Mouse (Mus musculus) intestine, embryonic 14.5 days (tissue): ENCODE data around the gene Srrm4. TPM values are rescaled to one million over a fixed set of nuclear protein-coding genes. Genes with fewer than 3 reads are reported as not detected.

Experiments
- ATAC-seq: fragments of 200-750 bp; cut with Nextera tagmentation; replicated peaks from 2 replicates; pipeline ENCODE4 v1.8.0; 2017; ENCODE audit warnings: low read depth, moderate number of reproducible peaks, moderate TSS enrichment, moderate library complexity; ENCODE audit not compliant: low FRiP score, low TSS enrichment
- DNase-seq: peaks from one replicate; pipeline ENCODE4 v3.0.0-alpha.2; 2018; ENCODE audit warnings: low spot score
- H3K27ac ChIP-seq: fragments of 300-500 bp; sonication (generic); 2 replicates; pipeline ENCODE4 v1.5.1; 2014; ENCODE audit warnings: low read depth, mild to moderate bottlenecking, control low read depth
- H3K27me3 ChIP-seq: fragments of 300-500 bp; sonication (generic); replicated peaks from 2 replicates; pipeline ENCODE4 v1.6.1; 2014; ENCODE audit warnings: low read length, control low read depth; ENCODE audit not compliant: control insufficient read depth, insufficient read depth
- H3K36me3 ChIP-seq: fragments of 300-500 bp; sonication (generic); 2 replicates; pipeline ENCODE4 v1.6.1; 2014; ENCODE audit warnings: low read length, control low read depth; ENCODE audit not compliant: control insufficient read depth, insufficient read depth
- H3K4me1 ChIP-seq: fragments of 300-500 bp; sonication (generic); replicated peaks from 2 replicates; pipeline ENCODE4 v1.6.1; 2014; ENCODE audit warnings: low read length, control low read depth, mixed read lengths; ENCODE audit not compliant: control insufficient read depth, insufficient read depth
- H3K4me2 ChIP-seq: fragments of 300-500 bp; sonication (generic); 2 replicates; pipeline ENCODE4 v1.6.1; 2014; ENCODE audit warnings: low read length
- H3K4me3 ChIP-seq: fragments of 300-500 bp; sonication (generic); 2 replicates; pipeline ENCODE4 v1.5.1; 2014; ENCODE audit warnings: low read depth, low read length, control low read depth, mixed read lengths
- H3K9ac ChIP-seq: fragments of 300-500 bp; sonication (generic); 2 replicates; pipeline ENCODE4 v1.6.1; 2014; ENCODE audit warnings: mild to moderate bottlenecking, low read length
- H3K9me3 ChIP-seq: fragments of 300-500 bp; sonication (generic); 2 replicates; pipeline ENCODE4 v1.6.1; 2016; ENCODE audit warnings: low read length, control low read depth; ENCODE audit not compliant: control insufficient read depth
- WGBS: fragments of 180-500 bp; shearing (Covaris S2); extraction: QIAGEN DNeasy Blood & Tissue Kit; methylation state at CpG from one replicate; pipeline ENCODE4 v1.1.7; 2014; 5-methylcytosine and 5-hydroxymethylcytosine counted together
- polyA plus RNA-seq: library from polyadenylated mRNA; unstranded; fragments of >200 nt; fragmentation: Nextera tagmentation; extraction: Ambion mirVana; gene quantifications from 2 replicates; pipeline ENCODE4 v1.2.1, GENCODE M21; 2014

The Srrm4 gene
- polyA plus RNA-seq, 1 experiment from 2014 or later: 2.7 TPM

GRCm38 (mm10) chr5:116564391-116564790 lies 27.2 kb downstream of the Srrm4 start:
- no peak for ATAC-seq
- no peaks in the 10 kb centered on the region for H3K36me3 ChIP-seq

GRCm38 (mm10) chr5:116563713-116564112 lies 27.9 kb downstream of the Srrm4 start:
- DNase-seq (no peak), ATAC-seq (no peak)
- H3K4me3 ChIP-seq: no peak overlapping the region
- H3K9ac ChIP-seq: no peak overlapping the region
- no peak overlapping the region for H3K27ac ChIP-seq
- H3K4me1 ChIP-seq: no peaks in the 10 kb centered on the region
- no peaks in the 10 kb centered on the region for H3K27me3 ChIP-seq
- H3K36me3 ChIP-seq: no peaks in the 10 kb centered on the region
- H3K4me2 ChIP-seq: no peak overlapping the region
- H3K9me3 ChIP-seq: no peaks in the 10 kb centered on the region
- 47% methylated on average over 6 of the region's 6 CpGs for WGBS

More at GRCm38 (mm10) chr5:116564391-116564790, 27.2 kb downstream of the Srrm4 start:
- no peak for DNase-seq
- no peaks in the 10 kb centered on the region for H3K4me1 ChIP-seq
- WGBS: 90% methylated on average over 3 of the region's 3 CpGs
- H3K27ac ChIP-seq: no peak overlapping the region
- no peaks in the 10 kb centered on the region for H3K9me3 ChIP-seq
- H3K27me3 ChIP-seq: no peaks in the 10 kb centered on the region
- H3K4me3 ChIP-seq: no peak overlapping the region
- H3K4me2 ChIP-seq: no peak overlapping the region
- H3K9ac ChIP-seq: no peak overlapping the region

GRCm38 (mm10) chr5:116559091-116559490 lies 32.5 kb downstream of the Srrm4 start:
- no peak overlapping the region for H3K4me2 ChIP-seq
- H3K9me3 ChIP-seq: no peaks in the 10 kb centered on the region
- no peak overlapping the region for H3K4me3 ChIP-seq
- H3K9ac ChIP-seq: no peak overlapping the region
- WGBS: 57% methylated on average over 7 of the region's 7 CpGs
- ATAC-seq: no peak
- H3K27me3 ChIP-seq: no peaks in the 10 kb centered on the region
- no peaks in the 10 kb centered on the region for H3K4me1 ChIP-seq
- H3K27ac ChIP-seq: no peak overlapping the region
- no peaks in the 10 kb centered on the region for H3K36me3 ChIP-seq
- DNase-seq: no peak

- no peaks in the 10 kb centered on the region for H3K4me1 ChIP-seq
- no peak overlapping the region for H3K4me2 ChIP-seq
- DNase-seq (no peak), ATAC-seq (no peak)
- no peaks in the 10 kb centered on the region for H3K9me3 ChIP-seq
- no peak overlapping the region for H3K4me3 ChIP-seq
- WGBS: 36% methylated on average over 8 of the region's 8 CpGs
- H3K9ac ChIP-seq: no peak overlapping the region
- no peaks in the 10 kb centered on the region for H3K27me3 ChIP-seq
- H3K27ac ChIP-seq: no peak overlapping the region
- no peaks in the 10 kb centered on the region for H3K36me3 ChIP-seq
These were observed 35.0 kb downstream of the Srrm4 start for GRCm38 (mm10) chr5:116556614-116557013.

- Histone ChIP-seq H3K4me1 (no peaks in the 10 kb centered on the region), H3K9ac (no peak overlapping the region), H3K9me3 (0 out of 2 replicates have a peak, but pooled peaks cover 2% of the 10 kb centered on the region), H3K36me3 (no peaks in the 10 kb centered on the region), H3K27me3 (no peaks in the 10 kb centered on the region), H3K4me3 (no peak overlapping the region), H3K27ac (no peak overlapping the region), H3K4me2 (no peak overlapping the region)
- WGBS: 12% methylated on average over 5 of the region's 5 CpGs
- DNase-seq (peak; percentile 70), ATAC-seq (no peak)
These were observed 37.7 kb downstream of the Srrm4 start for GRCm38 (mm10) chr5:116553868-116554267.

- H3K9me3 ChIP-seq: 0 out of 2 replicates have a peak, but pooled peaks cover 2% of the 10 kb centered on the region
- 64% methylated on average over 2 of the region's 2 CpGs for WGBS
- no peak overlapping the region for H3K9ac ChIP-seq
- no peaks in the 10 kb centered on the region for H3K27me3 ChIP-seq
- no peaks in the 10 kb centered on the region for H3K36me3 ChIP-seq
- H3K4me2 ChIP-seq: no peak overlapping the region
- H3K4me3 ChIP-seq: no peak overlapping the region
- no peak overlapping the region for H3K27ac ChIP-seq
- no peak for ATAC-seq
- DNase-seq: no peak
- H3K4me1 ChIP-seq: no peaks in the 10 kb centered on the region
These were observed 38.5 kb downstream of the Srrm4 start for GRCm38 (mm10) chr5:116553106-116553505.

GRCm38 (mm10) chr5:116552584-116552983 lies 39.0 kb downstream of the Srrm4 start:
- no peak overlapping the region for H3K9ac ChIP-seq
- no peak overlapping the region for H3K4me3 ChIP-seq
- DNase-seq: no peak

GRCm38 (mm10) chr5:116545746-116546145 lies 45.9 kb downstream of the Srrm4 start:
- ATAC-seq: no peak
- no peak overlapping the region for H3K27ac ChIP-seq
- H3K36me3 ChIP-seq: no peaks in the 10 kb centered on the region
- peaks cover 4% of the 10 kb centered on the region; the same call in 1 of the 2 replicates for H3K9me3 ChIP-seq
- H3K27me3 ChIP-seq: no peaks in the 10 kb centered on the region
- DNase-seq: peak; percentile 75
- WGBS: 37% methylated on average over 11 of the region's 11 CpGs
- no peak overlapping the region for H3K4me2 ChIP-seq
- no peak overlapping the region for H3K4me3 ChIP-seq
- H3K9ac ChIP-seq: no peak overlapping the region
- no peaks in the 10 kb centered on the region for H3K4me1 ChIP-seq

More at GRCm38 (mm10) chr5:116552584-116552983, 39.0 kb downstream of the Srrm4 start:
- H3K36me3 ChIP-seq: no peaks in the 10 kb centered on the region
- no peaks in the 10 kb centered on the region for H3K4me1 ChIP-seq
- 0 out of 2 replicates have a peak, but pooled peaks cover 2% of the 10 kb centered on the region for H3K9me3 ChIP-seq
- H3K27ac ChIP-seq: no peak overlapping the region
- H3K27me3 ChIP-seq: no peaks in the 10 kb centered on the region
- ATAC-seq: no peak
- H3K4me2 ChIP-seq: no peak overlapping the region

- no peak for ATAC-seq
- no peaks in the 10 kb centered on the region for H3K27me3 ChIP-seq
These were observed 49.3 kb downstream of the Srrm4 start for GRCm38 (mm10) chr5:116542317-116542716.

More at GRCm38 (mm10) chr5:116542317-116542716, 49.3 kb downstream of the Srrm4 start:
- Histone ChIP-seq H3K9me3 (peaks cover 2% of the 10 kb centered on the region; the same call in 1 of the 2 replicates), H3K4me2 (no peak overlapping the region), H3K4me1 (no peaks in the 10 kb centered on the region), H3K27ac (no peak overlapping the region), H3K9ac (no peak overlapping the region), H3K4me3 (no peak overlapping the region), H3K36me3 (no peaks in the 10 kb centered on the region)
- no peak for DNase-seq
- 57% methylated on average over 7 of the region's 7 CpGs for WGBS
